Mouse (Mus musculus) bone marrow, adult 2 months (tissue): ENCODE results near the gene Tuft1. TPM values are rescaled to one million over a fixed set of nuclear protein-coding genes. Genes with fewer than 3 reads are reported as not detected.

Source experiments
- H3K27ac ChIP-seq: fragments of 200-500 bp; 2 replicates; pipeline ENCODE4 v1.5.1; 2012; ENCODE audit warnings: low read depth, mild to moderate bottlenecking, control low read depth, inconsistent platforms, low read length; ENCODE audit not compliant: control insufficient read depth, poor library complexity, insufficient read depth
- H3K4me1 ChIP-seq: fragments of 200-500 bp; 2 replicates; pipeline ENCODE4 v1.6.1; 2011; ENCODE audit warnings: low read length; ENCODE audit not compliant: control insufficient read depth, insufficient read depth
- H3K4me3 ChIP-seq: fragments of 200-500 bp; replicated peaks from 2 replicates; pipeline ENCODE3; 2011; ENCODE audit warnings: mild to moderate bottlenecking, low read depth, low read length, control low read depth; ENCODE audit not compliant: control insufficient read depth
- CTCF ChIP-seq: fragments of 200-500 bp; IDR thresholded peaks from 2 replicates; pipeline ENCODE4 v1.5.1; 2011; ENCODE audit warnings: low read length, control low read depth; ENCODE audit not compliant: control insufficient read depth, insufficient read depth
- POLR2A ChIP-seq: fragments of 200-500 bp; IDR thresholded peaks from 2 replicates; pipeline ENCODE4 v1.6.1; 2011; ENCODE audit warnings: low read depth, mild to moderate bottlenecking, control low read depth, low read length, borderline replicate concordance; ENCODE audit not compliant: control insufficient read depth
- WGBS: fragments of 180-500 bp; shearing (Covaris S2); methylation state at CpG from one replicate; pipeline ENCODE4 v1.1.7; 2018; 5-methylcytosine and 5-hydroxymethylcytosine counted together
- polyA plus RNA-seq: library from polyadenylated mRNA; stranded (reverse); fragments of >200 nt; gene quantifications from 2 replicates; pipeline ENCODE4 v1.2.4, GENCODE M21; 2011; ENCODE audit warnings: low replicate concordance; ENCODE audit not compliant: missing spikeins, insufficient read depth, insufficient read length

The Tuft1 gene
- polyA plus RNA-seq, 1 experiment, result 7.4 TPM

- Histone ChIP-seq H3K4me3 (no peak overlapping the region), H3K4me1 (no peaks in the 10 kb centered on the region; the same call in 1 of the 2 replicates), H3K27ac (no peak overlapping the region)
- 39% methylated on average over 3 of the region's 3 CpGs for WGBS
- TF ChIP-seq CTCF (no peak), POLR2A (no peak)
Measured at GRCm38 (mm10) chr3:94609621-94610020, 49.1 kb downstream of the Tuft1 start.

GRCm38 (mm10) chr3:94601959-94602358, 56.7 kb downstream of the Tuft1 start:
- TF ChIP-seq CTCF (peak; percentile 60), POLR2A (no peak)
- 0% methylated on average over 4 of the region's 4 CpGs for WGBS
- H3K27ac ChIP-seq, result no peak overlapping the region
- no peaks in the 10 kb centered on the region for H3K4me1 ChIP-seq
- no peak overlapping the region for H3K4me3 ChIP-seq

- WGBS, result 59% methylated on average over 3 of the region's 3 CpGs
- H3K4me1 ChIP-seq, result no peaks in the 10 kb centered on the region
- H3K27ac ChIP-seq, result no peak overlapping the region
- H3K4me3 ChIP-seq, result no peak overlapping the region
- TF ChIP-seq CTCF (no peak), POLR2A (no peak)
Measured at GRCm38 (mm10) chr3:94597224-94597779, 61.4 kb downstream of the Tuft1 start.

GRCm38 (mm10) chr3:94595871-94596287, 62.8 kb downstream of the Tuft1 start:
- H3K27ac ChIP-seq, result no peak overlapping the region
- TF ChIP-seq POLR2A (no peak), CTCF (no peak)
- no peak overlapping the region for H3K4me3 ChIP-seq
- H3K4me1 ChIP-seq, result no peaks in the 10 kb centered on the region
- WGBS, result 70% methylated on average over 6 of the region's 6 CpGs

- no peak overlapping the region for H3K27ac ChIP-seq
- TF ChIP-seq POLR2A (no peak), CTCF (no peak)
- H3K4me3 ChIP-seq, result no peak overlapping the region
- WGBS, result 78% methylated on average over 5 of the region's 5 CpGs
- peaks cover 2% of the 10 kb centered on the region; the same call in 1 of the 2 replicates for H3K4me1 ChIP-seq
Measured at GRCm38 (mm10) chr3:94591066-94591465, 67.6 kb downstream of the Tuft1 start.

DNA sequence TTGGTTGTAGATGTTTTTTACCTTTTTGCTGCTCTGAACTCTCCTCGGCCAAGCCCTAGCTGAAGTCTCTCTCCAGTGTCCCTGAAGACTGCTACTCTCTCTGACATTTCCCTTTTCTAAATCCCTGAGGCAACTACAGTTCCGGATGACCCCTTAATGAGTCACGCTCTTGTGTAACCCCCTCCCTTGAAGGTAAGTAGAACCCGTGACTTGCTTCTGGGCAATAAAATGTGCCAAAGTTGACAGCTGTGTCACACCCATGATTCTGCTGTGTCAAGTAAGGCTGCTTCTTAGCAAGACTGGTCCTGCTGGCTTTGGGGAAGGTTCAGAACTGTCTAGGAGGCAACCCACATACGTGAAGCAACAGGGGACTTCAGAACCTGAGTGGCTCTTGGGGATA, 70.7 kb downstream of the Tuft1 start:
- WGBS, result 41% methylated on average over 5 of the region's 5 CpGs
- Histone ChIP-seq H3K4me1 (peaks cover 2% of the 10 kb centered on the region; the same call in 1 of the 2 replicates), H3K27ac (peak overlapping the region; percentile 53; the same call in 1 of the 2 replicates), H3K4me3 (peak overlapping the region; percentile 21)
- TF ChIP-seq POLR2A (no peak), CTCF (no peak)

GRCm38 (mm10) chr3:94582944-94583343, 75.7 kb downstream of the Tuft1 start:
- peak overlapping the region; percentile 96 for H3K4me3 ChIP-seq
- TF ChIP-seq CTCF, result no peak
- no peak for TF ChIP-seq POLR2A
- H3K27ac ChIP-seq, result peak overlapping the region; percentile 97
- H3K4me1 ChIP-seq, result no peaks in the 10 kb centered on the region; the same call in 1 of the 2 replicates
- 31% methylated on average over 7 of the region's 7 CpGs for WGBS

- peak within 1 kb of the TSS; percentile 96 for H3K4me3 ChIP-seq
- WGBS, result under 1% methylated on average over 42 of the region's 42 CpGs
- peak within 1 kb of the TSS; percentile 97 for H3K27ac ChIP-seq
- H3K4me1 ChIP-seq, result no peaks in the 10 kb centered on the region; the same call in 1 of the 2 replicates
- TF ChIP-seq CTCF (no peak), POLR2A (0 out of 2 replicates have a peak, but pooled peaks have one; percentile 25)
Measured at GRCm38 (mm10) chr3:94582456-94582891, 76.2 kb downstream of the Tuft1 start, which contains the start of gene Snx27. Gene Snx27 (minus strand): TSS chr3:94582716.
